Mouse (Mus musculus) bone marrow macrophage, adult 2 months (primary cell): ENCODE data around the gene Aip. TPM values are rescaled to one million over a fixed set of nuclear protein-coding genes. Genes with fewer than 3 reads are reported as not detected.

ENCODE experiments used
- H3K27ac ChIP-seq: 2 replicates; pipeline ENCODE4 v1.5.1; 2012; ENCODE audit warnings: low read depth, low read length; ENCODE audit not compliant: insufficient read depth
- H3K4me1 ChIP-seq: 2 replicates; pipeline ENCODE4 v1.6.1; 2012; ENCODE audit warnings: low read length; ENCODE audit not compliant: control insufficient read depth, insufficient read depth
- H3K4me3 ChIP-seq: 2 replicates; pipeline ENCODE4 v1.5.1; 2012; ENCODE audit warnings: mild to moderate bottlenecking, low read length, moderate library complexity; ENCODE audit not compliant: insufficient read depth
- CTCF ChIP-seq: IDR thresholded peaks from 2 replicates; pipeline ENCODE4 v1.5.1; 2012; ENCODE audit warnings: low read depth, mild to moderate bottlenecking, low read length, moderate library complexity
- POLR2A ChIP-seq: IDR thresholded peaks from 2 replicates; pipeline ENCODE4 v1.6.1; 2012; ENCODE audit warnings: mild to moderate bottlenecking, low read depth, low read length, borderline replicate concordance
- polyA plus RNA-seq: library from polyadenylated mRNA; stranded (reverse); fragments of >200 nt; gene quantifications from 2 replicates; pipeline ENCODE4 v1.2.4, GENCODE M21; 2012; ENCODE audit not compliant: missing spikeins, insufficient read depth, insufficient read length

Aip gene
- polyA plus RNA-seq, 1 experiment: 75.6 TPM

DNA sequence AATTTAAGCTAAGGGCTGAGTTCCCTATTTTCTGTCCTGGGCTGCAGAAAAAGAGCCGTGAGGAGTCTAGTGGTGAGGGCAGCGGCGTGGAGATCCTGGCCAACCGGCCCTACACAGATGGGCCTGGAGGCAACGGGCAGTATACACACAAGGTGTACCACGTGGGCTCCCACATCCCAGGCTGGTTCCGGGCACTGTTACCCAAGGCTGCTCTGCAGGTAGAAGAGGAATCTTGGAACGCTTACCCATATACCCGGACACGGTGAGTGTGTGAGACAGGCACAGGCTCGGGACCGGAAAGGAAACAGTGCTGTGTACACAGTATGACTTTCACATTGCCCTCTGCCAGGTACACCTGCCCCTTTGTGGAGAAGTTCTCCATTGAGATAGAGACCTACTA is 23.0 kb downstream of the Aip start:
- Histone ChIP-seq H3K4me1 (peaks cover 22% of the 10 kb centered on the region), H3K27ac (no peak overlapping the region), H3K4me3 (no peak overlapping the region)
- no peak for TF ChIP-seq CTCF
- TF ChIP-seq POLR2A: no peak

DNA sequence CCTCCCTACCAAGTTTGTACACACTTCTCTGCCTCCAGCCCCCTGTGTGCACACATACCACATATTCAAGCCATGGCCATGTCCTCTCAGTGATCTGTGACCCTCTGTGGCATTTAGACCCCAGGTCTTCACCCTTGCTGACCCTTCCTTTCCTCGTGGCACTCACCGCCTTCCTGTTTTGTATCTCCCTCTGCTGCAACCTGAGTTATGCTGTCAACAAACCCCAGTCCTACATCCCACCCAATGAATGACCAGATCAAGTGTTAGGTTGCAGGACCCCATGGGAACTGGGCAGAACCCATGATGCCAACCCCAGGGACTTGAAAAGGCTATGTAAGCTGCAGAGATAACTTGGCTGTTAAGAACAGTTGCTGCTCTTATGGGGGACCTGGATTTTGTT is 23.6 kb downstream of the Aip start:
- no peak for TF ChIP-seq POLR2A
- TF ChIP-seq CTCF: no peak

DNA sequence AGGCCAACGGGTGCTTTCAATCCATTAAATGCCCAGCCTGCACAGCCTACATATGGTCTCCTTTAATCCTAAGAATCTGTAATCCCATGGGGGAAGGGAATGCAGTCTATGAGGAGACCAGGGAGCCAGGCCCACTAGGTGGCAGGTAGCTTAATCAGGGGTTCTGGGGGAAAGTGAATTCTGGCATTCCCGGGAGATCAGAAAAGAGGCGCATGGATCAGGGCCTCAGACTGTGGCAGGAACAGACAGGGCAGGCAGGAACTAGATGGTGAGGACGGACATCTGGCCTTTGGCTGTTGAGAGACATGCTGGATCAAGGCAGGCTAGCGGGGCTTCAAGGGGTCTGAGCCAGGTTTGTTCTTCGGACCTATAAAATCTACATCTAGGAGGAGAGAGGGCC is 24.2 kb downstream of the Aip start:
- peaks cover 22% of the 10 kb centered on the region for H3K4me1 ChIP-seq
- no peak overlapping the region for H3K27ac ChIP-seq
- no peak overlapping the region for H3K4me3 ChIP-seq
- TF ChIP-seq POLR2A (no peak), CTCF (no peak)

More for the DNA sequence above, 23.6 kb downstream of the Aip start:
- H3K4me3 ChIP-seq: no peak overlapping the region
- H3K4me1 ChIP-seq: peaks cover 22% of the 10 kb centered on the region
- no peak overlapping the region for H3K27ac ChIP-seq

DNA sequence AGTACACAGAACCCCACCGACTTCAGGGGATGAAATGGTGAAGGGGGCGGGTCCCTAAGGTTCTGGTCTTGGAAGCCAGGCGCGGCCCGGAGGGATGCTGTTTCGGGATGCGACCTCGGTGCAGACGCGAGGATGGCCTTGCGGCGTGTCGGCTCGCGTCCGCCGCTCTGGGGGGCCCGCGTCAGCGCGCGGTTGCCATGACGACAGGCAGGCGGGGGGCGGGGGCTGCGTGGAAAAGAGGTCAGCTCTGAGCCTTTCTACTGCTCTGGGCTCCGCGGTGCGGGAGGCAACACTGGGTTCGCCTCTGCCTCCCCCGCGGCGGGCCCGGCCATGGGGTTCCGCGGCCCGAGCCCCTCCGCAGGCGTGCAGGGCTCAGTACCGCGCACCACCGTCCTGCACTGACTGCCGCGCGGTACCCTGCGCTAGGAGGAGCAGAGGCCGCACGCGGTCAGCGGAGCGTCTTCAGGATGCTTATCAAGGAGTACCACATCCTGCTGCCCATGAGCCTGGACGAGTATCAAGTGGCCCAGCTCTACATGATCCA is 24.9 kb downstream of the Aip start:
- Histone ChIP-seq H3K4me1 (peaks cover 26% of the 10 kb centered on the region), H3K27ac (no peak overlapping the region), H3K4me3 (peak overlapping the region; percentile 72)
- TF ChIP-seq CTCF (no peak), POLR2A (no peak)

DNA sequence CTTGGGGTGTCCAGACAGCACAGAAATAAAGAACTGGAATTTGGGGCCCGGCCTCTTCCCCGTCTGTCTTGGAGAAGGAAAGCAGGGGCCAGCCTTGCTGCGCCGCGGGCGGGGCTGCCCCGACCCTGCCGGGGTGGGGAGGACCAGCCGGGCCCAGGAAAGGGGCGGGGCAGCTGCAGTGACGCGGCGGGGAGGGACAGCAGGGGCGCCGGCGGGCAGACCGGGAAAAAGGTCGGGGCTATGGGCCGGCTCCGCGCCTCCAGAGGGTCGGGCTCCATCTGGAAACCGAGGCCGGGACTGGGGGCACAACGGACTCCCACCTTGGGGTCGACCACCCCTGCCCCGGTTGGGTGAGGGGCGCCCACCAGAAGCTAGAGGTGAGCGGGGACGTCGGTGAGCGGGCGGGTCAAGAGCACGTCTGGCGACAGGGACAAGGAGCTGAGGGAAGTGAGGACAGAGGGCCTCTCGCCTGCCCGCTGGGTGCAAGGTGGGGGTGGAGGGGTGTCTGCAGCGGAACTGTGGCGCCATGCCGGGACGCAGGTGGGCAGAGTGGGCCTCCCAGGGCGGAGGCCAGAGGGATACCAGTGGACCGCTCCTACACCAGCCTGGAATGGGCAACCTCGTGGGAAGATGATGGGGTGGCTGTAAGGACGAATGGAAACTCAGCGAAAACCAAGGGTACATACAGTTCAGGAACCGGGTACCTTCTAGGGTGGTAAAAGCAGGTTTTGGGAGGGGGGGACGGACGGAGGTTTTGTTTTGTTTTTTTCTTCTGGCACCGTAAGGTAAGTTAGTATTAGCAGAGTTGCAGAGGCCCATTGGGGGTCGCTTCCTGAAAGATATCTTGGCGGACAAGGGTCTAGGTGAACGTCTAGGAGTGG is 25.6 kb downstream of the Aip start, which contains the start of gene Pitpnm1:
Gene Pitpnm1 (plus strand): TSS at position 162 of the 881 bp plus-strand sequence.
- Histone ChIP-seq H3K27ac (peak within 1 kb of the TSS; percentile 54), H3K4me3 (peak within 1 kb of the TSS; percentile 72), H3K4me1 (peaks cover 26% of the 10 kb centered on the region)
- TF ChIP-seq POLR2A (no peak), CTCF (no peak)

DNA sequence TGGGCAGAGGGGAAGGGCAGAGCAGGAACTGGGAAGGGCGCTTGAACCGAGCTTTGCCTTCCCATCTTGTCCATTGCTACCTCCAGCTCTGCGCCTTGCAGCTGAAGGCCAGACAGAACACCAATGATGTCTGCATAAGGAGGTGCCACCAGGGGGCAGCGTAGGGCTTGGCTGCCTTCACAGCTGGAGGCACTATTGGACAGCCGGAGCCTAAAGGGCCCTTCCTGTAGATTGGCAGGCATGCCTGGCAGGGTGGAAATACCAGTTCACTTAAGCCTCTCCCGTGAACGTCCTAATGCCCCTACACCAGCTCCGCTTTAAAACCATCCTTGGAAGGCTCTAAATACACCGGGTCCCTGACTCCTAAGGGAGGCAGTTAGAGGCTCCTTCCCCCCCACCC is 26.6 kb downstream of the Aip start:
- Histone ChIP-seq H3K4me3 (0 out of 2 replicates have a peak overlapping the region, but pooled peaks have one; percentile 72), H3K27ac (peak overlapping the region; percentile 54), H3K4me1 (peaks cover 26% of the 10 kb centered on the region)
- TF ChIP-seq POLR2A (no peak), CTCF (peak; percentile 73)

DNA sequence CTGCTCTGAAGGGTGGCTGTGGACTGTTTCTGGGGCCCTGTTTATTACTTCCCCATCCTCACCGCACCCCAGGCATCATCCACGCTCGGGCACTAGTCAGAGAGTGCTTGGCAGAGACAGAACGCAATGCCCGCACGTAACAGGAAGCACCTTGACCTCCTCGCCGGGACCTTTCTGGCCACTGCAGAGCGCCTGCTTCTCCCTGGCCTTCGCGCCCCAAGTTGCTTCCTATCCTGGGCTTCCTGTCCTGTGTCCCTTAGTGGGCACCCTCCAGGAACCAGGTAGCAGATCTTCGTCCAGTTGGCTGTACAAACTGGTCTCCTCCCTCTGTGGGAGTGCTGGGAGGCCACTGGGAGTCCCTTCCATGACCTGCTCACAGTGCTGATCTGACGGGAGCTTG is 27.2 kb downstream of the Aip start:
- no peak overlapping the region for H3K27ac ChIP-seq
- peaks cover 26% of the 10 kb centered on the region for H3K4me1 ChIP-seq
- peak overlapping the region; percentile 63; the same call in 1 of the 2 replicates for H3K4me3 ChIP-seq
- no peak for TF ChIP-seq POLR2A
- no peak for TF ChIP-seq CTCF

DNA sequence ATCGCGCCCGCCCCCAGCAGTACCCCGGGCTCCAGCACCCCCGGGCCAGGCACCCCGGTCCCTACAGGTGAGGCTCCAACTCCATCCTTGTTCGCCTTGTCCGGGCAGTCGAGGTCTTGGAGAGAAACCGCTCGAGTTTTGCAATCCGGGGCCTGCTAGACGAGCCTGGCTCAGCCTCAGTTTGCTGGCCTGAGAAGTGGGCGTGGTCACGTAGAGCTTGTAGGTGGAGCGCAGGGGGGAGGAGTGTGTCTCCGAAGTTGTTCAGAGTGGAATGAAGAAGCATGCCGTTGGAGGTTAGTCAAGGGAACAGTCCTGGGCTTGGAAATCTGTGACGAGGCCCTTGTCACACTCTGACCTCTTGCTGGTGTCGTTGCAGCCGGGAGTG is 28.2 kb downstream of the Aip start:
- peaks cover 26% of the 10 kb centered on the region for H3K4me1 ChIP-seq
- peak overlapping the region; percentile 63 for H3K4me3 ChIP-seq
- H3K27ac ChIP-seq: peak overlapping the region; percentile 60
- TF ChIP-seq POLR2A: no peak
- TF ChIP-seq CTCF: no peak

DNA sequence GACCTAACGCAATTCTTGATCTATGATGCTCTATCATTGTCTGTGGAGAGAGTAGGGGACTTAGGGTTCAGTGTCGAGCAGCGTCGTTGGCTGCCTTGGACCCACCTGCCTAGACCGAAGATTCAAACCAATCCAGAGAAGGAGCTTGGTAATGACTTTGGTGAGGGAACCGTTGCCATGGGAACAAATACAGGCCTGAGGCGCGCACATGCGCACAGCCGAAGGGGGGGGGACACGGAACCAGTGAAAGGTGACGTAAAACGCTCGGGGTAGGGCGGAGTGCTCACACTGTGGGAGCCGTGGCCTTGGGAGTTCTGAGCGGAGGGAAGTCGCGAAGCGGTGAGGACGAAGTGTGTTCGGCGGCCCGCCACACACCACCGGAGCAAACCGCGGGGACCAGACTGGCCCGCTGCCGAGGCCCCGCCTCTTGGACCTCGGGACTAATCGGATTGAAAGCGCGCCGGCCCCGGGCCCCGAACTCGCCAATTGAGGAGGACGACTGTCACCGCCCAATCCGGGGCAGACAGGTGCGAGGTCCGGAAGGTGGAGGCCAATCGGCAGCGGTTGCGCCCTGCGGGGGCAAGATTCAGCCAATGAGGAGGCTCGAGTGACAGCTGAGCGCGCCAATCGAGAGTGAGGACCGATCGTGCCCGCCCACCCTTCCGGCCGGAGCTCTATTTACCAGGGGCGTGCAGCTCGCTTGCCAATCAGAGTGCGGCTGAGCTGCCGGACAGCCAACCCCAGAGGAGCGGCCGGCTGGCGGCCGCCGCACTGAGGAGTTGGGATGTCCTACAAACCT is 28.8 kb downstream of the Aip start, which contains the start of gene Cdk2ap2:
Gene Cdk2ap2 (plus strand): TSS at position 541 of the 799 bp plus-strand sequence.
- TF ChIP-seq POLR2A (no peak), CTCF (no peak)
- peaks cover 26% of the 10 kb centered on the region for H3K4me1 ChIP-seq
- H3K4me3 ChIP-seq: peak within 1 kb of the TSS; percentile 75
- H3K27ac ChIP-seq: peak within 1 kb of the TSS; percentile 82
